Mouse (Mus musculus): Measurements from ENCODE around the gene Tbcc. TPM values are rescaled to one million over a fixed set of nuclear protein-coding genes. Genes with fewer than 3 reads are reported as not detected.

Gene Tbcc
- polyA plus RNA-seq, 1 experiment from 2014 or later: 34.8 TPM

DNA sequence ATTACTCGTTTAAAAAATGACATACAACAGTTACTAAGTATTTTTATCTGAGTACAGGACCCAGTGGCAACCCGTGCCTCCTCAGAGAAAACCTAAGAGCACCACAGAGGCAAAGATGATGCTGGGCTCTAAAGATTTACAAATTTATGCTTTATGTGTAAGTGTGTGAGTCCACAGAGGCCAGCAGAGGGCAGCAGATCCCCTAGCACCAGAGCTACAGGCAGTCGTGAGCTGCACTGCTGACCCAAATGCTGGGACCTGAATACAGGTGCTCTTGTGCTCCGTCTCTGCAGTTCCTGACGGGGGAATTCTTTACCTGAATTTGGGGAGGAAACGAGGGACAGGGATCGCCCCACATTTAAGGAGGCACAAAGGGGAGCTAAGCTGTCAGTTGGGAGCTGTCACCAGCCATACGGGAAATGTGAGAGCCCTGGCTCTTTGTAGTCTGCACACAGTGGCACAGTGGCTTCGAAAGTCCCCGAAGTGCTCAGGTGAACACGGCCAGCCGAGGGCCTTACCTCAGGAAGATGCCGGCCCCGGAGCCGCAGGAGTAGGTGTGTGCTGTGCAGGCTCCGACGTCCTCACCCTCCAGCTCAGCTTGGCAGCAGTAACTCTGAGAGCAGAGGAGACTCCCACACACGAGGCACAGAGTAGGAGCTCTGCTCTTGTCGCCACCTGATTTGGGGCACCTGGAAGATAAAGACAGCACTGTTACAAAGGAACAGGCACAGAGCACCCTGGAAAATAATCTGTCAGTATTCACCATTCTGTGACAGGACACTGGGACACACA, 43.3 kb downstream of the Tbcc start:
- WGBS: 83% methylated on average over 19 of the region's 19 CpGs
- no peaks in the 10 kb centered on the region for H3K27me3 ChIP-seq (ENCODE audit: control insufficient read depth, insufficient read depth, low read length)
- no peak overlapping the region for H3K4me2 ChIP-seq (ENCODE audit: low read depth, low read length)
- H3K4me3 ChIP-seq (replicated peaks; ENCODE audit: low read length): no peak overlapping the region
- ATAC-seq (ENCODE audit: insufficient read depth, low FRiP score): peak; percentile 52; the same call in 1 of the 2 replicates
- H3K4me1 ChIP-seq (ENCODE audit: control insufficient read depth, insufficient read depth, low read length): no peaks in the 10 kb centered on the region
- H3K9ac ChIP-seq (ENCODE audit: low read length): no peak overlapping the region
- H3K36me3 ChIP-seq (ENCODE audit: control insufficient read depth, insufficient read depth, low read length): peaks cover 52% of the 10 kb centered on the region
- H3K27ac ChIP-seq (ENCODE audit: low read length): peak overlapping the region; percentile 9; the same call in 1 of the 2 replicates
- H3K9me3 ChIP-seq (replicated peaks; ENCODE audit: control insufficient read depth, low read length): no peaks in the 10 kb centered on the region

DNA sequence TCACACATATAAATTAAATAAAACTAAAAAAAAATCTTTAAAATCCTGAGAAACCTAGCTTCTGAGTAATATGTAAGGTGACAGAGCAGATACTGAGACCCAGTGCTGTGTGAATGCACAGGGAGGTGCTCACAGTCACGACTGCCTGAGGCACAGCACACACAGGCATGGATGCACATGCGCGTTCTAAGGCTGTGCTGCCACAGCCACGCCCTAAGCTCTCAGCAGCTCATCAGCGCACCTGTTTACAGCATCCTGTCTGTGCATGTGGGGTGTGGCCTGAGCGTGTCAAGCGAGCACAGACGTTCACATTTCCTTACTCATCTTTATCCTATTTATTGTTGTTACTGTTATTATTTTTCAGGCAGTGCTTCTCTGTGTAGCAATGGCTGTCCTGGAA, 50.0 kb downstream of the Tbcc start:
- H3K4me1 ChIP-seq (ENCODE audit: control insufficient read depth, insufficient read depth, low read length): no peaks in the 10 kb centered on the region
- 94% methylated on average over 8 of the region's 8 CpGs for WGBS
- no peak for ATAC-seq (ENCODE audit: insufficient read depth, low FRiP score)
- no peak overlapping the region for H3K4me3 ChIP-seq (replicated peaks; ENCODE audit: low read length)
- no peak overlapping the region for H3K27ac ChIP-seq (ENCODE audit: low read length)
- no peaks in the 10 kb centered on the region for H3K9me3 ChIP-seq (replicated peaks; ENCODE audit: control insufficient read depth, low read length)
- H3K36me3 ChIP-seq (ENCODE audit: control insufficient read depth, insufficient read depth, low read length): peaks cover 36% of the 10 kb centered on the region
- H3K27me3 ChIP-seq (ENCODE audit: control insufficient read depth, insufficient read depth, low read length): no peaks in the 10 kb centered on the region
- no peak overlapping the region for H3K9ac ChIP-seq (ENCODE audit: low read length)
- no peak overlapping the region for H3K4me2 ChIP-seq (ENCODE audit: low read depth, low read length)

Other genes with a start within 250 kb of the Tbcc start
- 41.4 and 46.7 TPM in 2 replicates for gene Klc4, start 244.7 kb upstream of the Tbcc start, polyA plus RNA-seq (2015; fragmentation: Nextera tagmentation; extraction: Ambion mirVana)
- 94.1 and 99.9 TPM in 2 replicates for gene Mrpl2, start 244.5 kb upstream of the Tbcc start, polyA plus RNA-seq (2015; fragmentation: Nextera tagmentation; extraction: Ambion mirVana)
- gene Cul7, start 240.3 kb upstream of the Tbcc start, polyA plus RNA-seq (2015; fragmentation: Nextera tagmentation; extraction: Ambion mirVana): 51.2 and 54.8 TPM in 2 replicates
- gene Rrp36, start 216.3 kb upstream of the Tbcc start, polyA plus RNA-seq (2015; fragmentation: Nextera tagmentation; extraction: Ambion mirVana): 49.7 and 52.4 TPM in 2 replicates
- 148 and 160 TPM in 2 replicates for gene Mea1, start 211.9 kb upstream of the Tbcc start, polyA plus RNA-seq (2015; fragmentation: Nextera tagmentation; extraction: Ambion mirVana)
- gene Klhdc3, start 209.8 kb upstream of the Tbcc start, polyA plus RNA-seq (2015; fragmentation: Nextera tagmentation; extraction: Ambion mirVana): 110 and 113 TPM in 2 replicates
- 71.7 and 82.4 TPM in 2 replicates for gene Ppp2r5d, start 185.6 kb upstream of the Tbcc start, polyA plus RNA-seq (2015; fragmentation: Nextera tagmentation; extraction: Ambion mirVana)
- gene Pex6, start 179.2 kb upstream of the Tbcc start, polyA plus RNA-seq (2015; fragmentation: Nextera tagmentation; extraction: Ambion mirVana): 14.7 and 15.0 TPM in 2 replicates
- 17.1 and 21.8 TPM in 2 replicates for gene Gnmt, start 161.5 kb upstream of the Tbcc start, polyA plus RNA-seq (2015; fragmentation: Nextera tagmentation; extraction: Ambion mirVana)
- gene Cnpy3, start 138.5 kb upstream of the Tbcc start, polyA plus RNA-seq (2015; fragmentation: Nextera tagmentation; extraction: Ambion mirVana): 70.7 and 74.0 TPM in 2 replicates
- 0.17 TPM in 1 of 2 replicates, not detected in the other for gene Ptcra, start 127.0 kb upstream of the Tbcc start, polyA plus RNA-seq (2015; fragmentation: Nextera tagmentation; extraction: Ambion mirVana)
- 76.2 and 83.8 TPM in 2 replicates for gene 2310039H08Rik, start 118.0 kb upstream of the Tbcc start, polyA plus RNA-seq (2015; fragmentation: Nextera tagmentation; extraction: Ambion mirVana)
- 151 and 155 TPM in 2 replicates for gene Rpl7l1, start 108.0 kb upstream of the Tbcc start, polyA plus RNA-seq (2015; fragmentation: Nextera tagmentation; extraction: Ambion mirVana)
- 3.4 and 4.0 TPM in 2 replicates for gene Bicral, start 32.2 kb upstream of the Tbcc start, polyA plus RNA-seq (2015; fragmentation: Nextera tagmentation; extraction: Ambion mirVana)
- gene Prph2, start 19.8 kb downstream of the Tbcc start, polyA plus RNA-seq (2015; fragmentation: Nextera tagmentation; extraction: Ambion mirVana): not detected in 2 replicates
- 12.4 and 14.4 TPM in 2 replicates for gene Ubr2, start 119.9 kb downstream of the Tbcc start, polyA plus RNA-seq (2015; fragmentation: Nextera tagmentation; extraction: Ambion mirVana)

All from stomach, embryonic 16.5 days (tissue).